Mouse (Mus musculus) olfactory bulb, adult 2 months (tissue): ENCODE measurements at regions not wholly inside any gene's neighbourhood (a gene's known extent, or its start where the extent isn't known, plus 50 kb on each side); places are given as distances from the start of the nearest gene placed in this dataset.

Source experiments
- CTCF ChIP-seq: fragments of 200-500 bp; IDR thresholded peaks from 2 replicates; pipeline ENCODE4 v1.5.1; 2012; ENCODE audit warnings: low read depth, mild to moderate bottlenecking, low read length, moderate library complexity; ENCODE audit not compliant: insufficient read depth
- POLR2A ChIP-seq: fragments of 200-500 bp; IDR thresholded peaks from 2 replicates; pipeline ENCODE4 v1.6.1; 2012; ENCODE audit warnings: mild to moderate bottlenecking, low read depth, low read length, moderate library complexity; ENCODE audit not compliant: insufficient read depth

DNA sequence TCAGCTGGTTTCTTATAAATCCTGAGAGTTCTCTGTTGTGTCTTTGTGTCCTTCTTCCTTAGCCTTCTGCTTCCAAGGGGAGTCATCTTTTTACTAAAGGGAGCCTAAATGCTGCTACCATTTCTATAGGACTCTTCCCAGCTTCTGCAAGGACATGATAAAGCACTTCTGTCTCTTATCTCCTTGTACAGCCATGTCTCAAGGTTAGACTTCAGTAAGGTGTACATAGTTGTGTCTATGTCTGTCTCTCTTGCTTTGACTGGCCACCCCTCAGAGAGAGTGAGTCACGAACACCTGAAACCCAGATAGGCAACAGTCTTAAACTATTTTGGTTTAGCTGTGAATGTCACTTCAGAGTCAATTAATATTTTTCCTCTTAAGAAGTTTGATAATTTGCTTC is 353.0 kb downstream of the Btg1 start:
- TF ChIP-seq POLR2A, result no peak
- no peak for TF ChIP-seq CTCF
